Mouse (Mus musculus): ENCODE data around the gene Ints7. TPM values are rescaled to one million over a fixed set of nuclear protein-coding genes. Genes with fewer than 3 reads are reported as not detected.

Gene Ints7
- polyA plus RNA-seq, 1 experiment = 50.8 TPM

- no peak for DNase-seq (ENCODE audit: low read depth)
- TF ChIP-seq CTCF (IDR thresholded peaks at IDR 0.05; ENCODE audit: borderline replicate concordance, extremely low read depth, insufficient read depth, insufficient read length) = no peak
- TF ChIP-seq POLR2A (IDR thresholded peaks at IDR 0.05; ENCODE audit: borderline replicate concordance, extremely low read depth, insufficient read depth, insufficient read length, poor library complexity, severe bottlenecking) = no peak
These were observed 57.2 kb downstream of the Ints7 start for GRCm38 (mm10) chr1:191632511-191633095.

- no peak for DNase-seq (ENCODE audit: low read depth)
These were observed 58.7 kb downstream of the Ints7 start for GRCm38 (mm10) chr1:191634116-191634515.

GRCm38 (mm10) chr1:191638404-191638803 lies 63.0 kb downstream of the Ints7 start:
- no peak for DNase-seq (ENCODE audit: low read depth)
- TF ChIP-seq POLR2A (IDR thresholded peaks at IDR 0.05; ENCODE audit: borderline replicate concordance, extremely low read depth, insufficient read depth, insufficient read length, poor library complexity, severe bottlenecking) = no peak
- TF ChIP-seq CTCF (IDR thresholded peaks at IDR 0.05; ENCODE audit: borderline replicate concordance, extremely low read depth, insufficient read depth, insufficient read length) = no peak

More at GRCm38 (mm10) chr1:191634116-191634515, 58.7 kb downstream of the Ints7 start:
- TF ChIP-seq POLR2A (IDR thresholded peaks at IDR 0.05; ENCODE audit: borderline replicate concordance, extremely low read depth, insufficient read depth, insufficient read length, poor library complexity, severe bottlenecking) (no peak), CTCF (IDR thresholded peaks at IDR 0.05; ENCODE audit: borderline replicate concordance, extremely low read depth, insufficient read depth, insufficient read length) (no peak)

GRCm38 (mm10) chr1:191639200-191639807 lies 63.9 kb downstream of the Ints7 start:
- no peak for DNase-seq (ENCODE audit: low read depth)
- TF ChIP-seq POLR2A (IDR thresholded peaks at IDR 0.05; ENCODE audit: borderline replicate concordance, extremely low read depth, insufficient read depth, insufficient read length, poor library complexity, severe bottlenecking) = no peak
- no peak for TF ChIP-seq CTCF (IDR thresholded peaks at IDR 0.05; ENCODE audit: borderline replicate concordance, extremely low read depth, insufficient read depth, insufficient read length)

GRCm38 (mm10) chr1:191640146-191640545 lies 64.7 kb downstream of the Ints7 start:
- TF ChIP-seq POLR2A (IDR thresholded peaks at IDR 0.05; ENCODE audit: borderline replicate concordance, extremely low read depth, insufficient read depth, insufficient read length, poor library complexity, severe bottlenecking) (no peak), CTCF (IDR thresholded peaks at IDR 0.05; ENCODE audit: borderline replicate concordance, extremely low read depth, insufficient read depth, insufficient read length) (no peak)
- no peak for DNase-seq (ENCODE audit: low read depth)

- no peak for TF ChIP-seq CTCF (IDR thresholded peaks at IDR 0.05; ENCODE audit: borderline replicate concordance, extremely low read depth, insufficient read depth, insufficient read length)
- DNase-seq (ENCODE audit: low read depth) = no peak
These were observed 65.4 kb downstream of the Ints7 start for GRCm38 (mm10) chr1:191640848-191641247.

GRCm38 (mm10) chr1:191641438-191641837 lies 66.0 kb downstream of the Ints7 start:
- no peak for DNase-seq (ENCODE audit: low read depth)
- no peak for TF ChIP-seq CTCF (IDR thresholded peaks at IDR 0.05; ENCODE audit: borderline replicate concordance, extremely low read depth, insufficient read depth, insufficient read length)
- no peak for TF ChIP-seq POLR2A (IDR thresholded peaks at IDR 0.05; ENCODE audit: borderline replicate concordance, extremely low read depth, insufficient read depth, insufficient read length, poor library complexity, severe bottlenecking)

GRCm38 (mm10) chr1:191642903-191643302 lies 67.5 kb downstream of the Ints7 start:
- DNase-seq (ENCODE audit: low read depth) = no peak
- TF ChIP-seq CTCF (IDR thresholded peaks at IDR 0.05; ENCODE audit: borderline replicate concordance, extremely low read depth, insufficient read depth, insufficient read length) (no peak), POLR2A (IDR thresholded peaks at IDR 0.05; ENCODE audit: borderline replicate concordance, extremely low read depth, insufficient read depth, insufficient read length, poor library complexity, severe bottlenecking) (no peak)

GRCm38 (mm10) chr1:191645921-191646320 lies 70.5 kb downstream of the Ints7 start:
- no peak for DNase-seq (ENCODE audit: low read depth)
- TF ChIP-seq POLR2A (IDR thresholded peaks at IDR 0.05; ENCODE audit: borderline replicate concordance, extremely low read depth, insufficient read depth, insufficient read length, poor library complexity, severe bottlenecking) = no peak
- TF ChIP-seq CTCF (IDR thresholded peaks at IDR 0.05; ENCODE audit: borderline replicate concordance, extremely low read depth, insufficient read depth, insufficient read length) = no peak

- no peak for TF ChIP-seq POLR2A (IDR thresholded peaks at IDR 0.05; ENCODE audit: borderline replicate concordance, extremely low read depth, insufficient read depth, insufficient read length, poor library complexity, severe bottlenecking)
- TF ChIP-seq CTCF (IDR thresholded peaks at IDR 0.05; ENCODE audit: borderline replicate concordance, extremely low read depth, insufficient read depth, insufficient read length) = no peak
- DNase-seq (ENCODE audit: low read depth) = no peak
These were observed 72.2 kb downstream of the Ints7 start for GRCm38 (mm10) chr1:191647590-191647989.

- TF ChIP-seq CTCF (IDR thresholded peaks at IDR 0.05; ENCODE audit: borderline replicate concordance, extremely low read depth, insufficient read depth, insufficient read length) = no peak
- TF ChIP-seq POLR2A (IDR thresholded peaks at IDR 0.05; ENCODE audit: borderline replicate concordance, extremely low read depth, insufficient read depth, insufficient read length, poor library complexity, severe bottlenecking) = no peak
- DNase-seq (ENCODE audit: low read depth) = no peak
These were observed 84.0 kb downstream of the Ints7 start for GRCm38 (mm10) chr1:191659441-191659840.
